Mouse (Mus musculus) embryonic facial prominence, embryonic 15.5 days (tissue): ENCODE measurements around the gene Leprot. TPM values are rescaled to one million over a fixed set of nuclear protein-coding genes. Genes with fewer than 3 reads are reported as not detected.

Source experiments
- ATAC-seq: fragments of 200-750 bp; cut with Nextera tagmentation; 2 replicates; pipeline ENCODE4 v1.8.0; 2017; ENCODE audit warnings: low read depth, moderate TSS enrichment; ENCODE audit not compliant: insufficient number of reproducible peaks, low FRiP score, low TSS enrichment
- H3K27ac ChIP-seq: fragments of 300-500 bp; sonication (generic); replicated peaks from 2 replicates; pipeline ENCODE4 v1.5.1; 2015; ENCODE audit warnings: mild to moderate bottlenecking, inconsistent platforms
- H3K27me3 ChIP-seq: fragments of 300-500 bp; sonication (generic); 2 replicates; pipeline ENCODE4 v1.6.1; 2015; ENCODE audit warnings: inconsistent platforms
- H3K36me3 ChIP-seq: fragments of 300-500 bp; sonication (generic); 2 replicates; pipeline ENCODE4 v1.6.1; 2015; ENCODE audit warnings: mild to moderate bottlenecking, inconsistent platforms
- H3K4me1 ChIP-seq: fragments of 300-500 bp; sonication (generic); 2 replicates; pipeline ENCODE4 v1.6.1; 2015; ENCODE audit warnings: inconsistent platforms
- H3K4me2 ChIP-seq: fragments of 300-500 bp; sonication (generic); replicated peaks from 2 replicates; pipeline ENCODE4 v1.6.1; 2015; ENCODE audit warnings: mild to moderate bottlenecking, inconsistent platforms
- H3K4me3 ChIP-seq: fragments of 300-500 bp; sonication (generic); replicated peaks from 2 replicates; pipeline ENCODE4 v1.5.1; 2015; ENCODE audit warnings: mild to moderate bottlenecking, inconsistent platforms
- H3K9ac ChIP-seq: fragments of 300-500 bp; sonication (generic); 2 replicates; pipeline ENCODE4 v1.6.1; 2015; ENCODE audit warnings: inconsistent platforms
- H3K9me3 ChIP-seq: fragments of 300-500 bp; sonication (generic); replicated peaks from 2 replicates; pipeline ENCODE4 v1.6.1; 2016; ENCODE audit warnings: inconsistent platforms
- WGBS: fragments of 180-500 bp; shearing (Covaris S2); methylation state at CpG from one replicate; pipeline ENCODE4 v1.1.7; 2015; 5-methylcytosine and 5-hydroxymethylcytosine counted together
- polyA plus RNA-seq: library from polyadenylated mRNA; unstranded; fragments of >200 nt; fragmentation: Nextera tagmentation; extraction: Ambion mirVana; gene quantifications from 2 replicates; pipeline ENCODE4 v1.2.1, GENCODE M21; 2015

Leprot gene
- 89.2 and 93.3 TPM in 2 replicates for polyA plus RNA-seq

GRCm38 (mm10) chr4:101647196-101647905, at the start of gene Leprot:
TSS of gene Leprot (plus strand) at chr4:101647718.
- H3K27me3 ChIP-seq, result no peaks in the 10 kb centered on the region
- peak within 1 kb of the TSS; percentile 53 for H3K4me2 ChIP-seq
- no peaks in the 10 kb centered on the region for H3K36me3 ChIP-seq
- peak; percentile 98 for ATAC-seq
- H3K4me3 ChIP-seq, result peak within 1 kb of the TSS; percentile 89
- under 1% methylated on average over 39 of the region's 39 CpGs for WGBS
- peaks cover 7% of the 10 kb centered on the region for H3K4me1 ChIP-seq
- peak within 1 kb of the TSS; percentile 91 for H3K9ac ChIP-seq
- no peaks in the 10 kb centered on the region for H3K9me3 ChIP-seq
- H3K27ac ChIP-seq, result peak within 1 kb of the TSS; percentile 96

GRCm38 (mm10) chr4:101601758-101602157, 45.8 kb upstream of the Leprot start:
- no peak overlapping the region for H3K9ac ChIP-seq
- no peak overlapping the region for H3K27ac ChIP-seq
- no peak for ATAC-seq
- no peaks in the 10 kb centered on the region for H3K36me3 ChIP-seq
- H3K4me1 ChIP-seq, result no peaks in the 10 kb centered on the region
- no peaks in the 10 kb centered on the region for H3K9me3 ChIP-seq
- no peak overlapping the region for H3K4me2 ChIP-seq
- no peaks in the 10 kb centered on the region for H3K27me3 ChIP-seq
- H3K4me3 ChIP-seq, result no peak overlapping the region

GRCm38 (mm10) chr4:101603635-101604034, 43.9 kb upstream of the Leprot start:
- 69% methylated on average over 3 of the region's 3 CpGs for WGBS
- no peaks in the 10 kb centered on the region for H3K36me3 ChIP-seq
- H3K4me3 ChIP-seq, result no peak overlapping the region
- no peak overlapping the region for H3K9ac ChIP-seq
- no peaks in the 10 kb centered on the region for H3K9me3 ChIP-seq
- H3K27ac ChIP-seq, result no peak overlapping the region
- no peak overlapping the region for H3K4me2 ChIP-seq
- ATAC-seq, result no peak
- H3K4me1 ChIP-seq, result no peaks in the 10 kb centered on the region
- no peaks in the 10 kb centered on the region for H3K27me3 ChIP-seq

GRCm38 (mm10) chr4:101616520-101616919, 31.0 kb upstream of the Leprot start:
- no peaks in the 10 kb centered on the region for H3K27me3 ChIP-seq
- no peaks in the 10 kb centered on the region for H3K9me3 ChIP-seq
- no peaks in the 10 kb centered on the region for H3K4me1 ChIP-seq
- H3K9ac ChIP-seq, result no peak overlapping the region
- 66% methylated on average over 5 of the region's 5 CpGs for WGBS
- no peak overlapping the region for H3K4me2 ChIP-seq
- no peak overlapping the region for H3K27ac ChIP-seq
- no peak for ATAC-seq
- no peak overlapping the region for H3K4me3 ChIP-seq
- H3K36me3 ChIP-seq, result no peaks in the 10 kb centered on the region

- Histone ChIP-seq H3K4me2 (no peak overlapping the region), H3K36me3 (no peaks in the 10 kb centered on the region), H3K4me3 (no peak overlapping the region), H3K9ac (no peak overlapping the region), H3K27me3 (no peaks in the 10 kb centered on the region), H3K4me1 (no peaks in the 10 kb centered on the region), H3K9me3 (no peaks in the 10 kb centered on the region), H3K27ac (no peak overlapping the region)
- 59% methylated on average over 2 of the region's 2 CpGs for WGBS
- no peak for ATAC-seq
Measured at GRCm38 (mm10) chr4:101617742-101618141, 29.8 kb upstream of the Leprot start.

GRCm38 (mm10) chr4:101620206-101620605, 27.3 kb upstream of the Leprot start:
- H3K27me3 ChIP-seq, result no peaks in the 10 kb centered on the region
- H3K9me3 ChIP-seq, result no peaks in the 10 kb centered on the region
- ATAC-seq, result no peak
- H3K9ac ChIP-seq, result no peak overlapping the region
- no peak overlapping the region for H3K27ac ChIP-seq
- no peaks in the 10 kb centered on the region for H3K36me3 ChIP-seq
- 70% methylated on average over 2 of the region's 2 CpGs for WGBS
- no peaks in the 10 kb centered on the region for H3K4me1 ChIP-seq
- H3K4me2 ChIP-seq, result no peak overlapping the region
- no peak overlapping the region for H3K4me3 ChIP-seq

GRCm38 (mm10) chr4:101621241-101621640, 26.3 kb upstream of the Leprot start:
- ATAC-seq, result no peak
- no peaks in the 10 kb centered on the region for H3K27me3 ChIP-seq
- H3K4me2 ChIP-seq, result no peak overlapping the region
- no peak overlapping the region for H3K9ac ChIP-seq
- no peaks in the 10 kb centered on the region for H3K9me3 ChIP-seq
- no peaks in the 10 kb centered on the region for H3K4me1 ChIP-seq
- H3K36me3 ChIP-seq, result no peaks in the 10 kb centered on the region
- H3K27ac ChIP-seq, result no peak overlapping the region
- WGBS, result 87% methylated on average over 5 of the region's 5 CpGs
- no peak overlapping the region for H3K4me3 ChIP-seq

- H3K27me3 ChIP-seq, result no peaks in the 10 kb centered on the region
- H3K9me3 ChIP-seq, result no peaks in the 10 kb centered on the region
- H3K4me2 ChIP-seq, result no peak overlapping the region
- no peak overlapping the region for H3K9ac ChIP-seq
- no peak overlapping the region for H3K4me3 ChIP-seq
- WGBS, result 78% methylated on average over 5 of the region's 5 CpGs
- H3K27ac ChIP-seq, result no peak overlapping the region
- no peak for ATAC-seq
- H3K36me3 ChIP-seq, result no peaks in the 10 kb centered on the region
- no peaks in the 10 kb centered on the region for H3K4me1 ChIP-seq
Measured at GRCm38 (mm10) chr4:101625278-101625677, 22.2 kb upstream of the Leprot start.

GRCm38 (mm10) chr4:101635596-101635995, 11.9 kb upstream of the Leprot start:
- Histone ChIP-seq H3K4me2 (no peak overlapping the region), H3K4me3 (no peak overlapping the region), H3K27me3 (no peaks in the 10 kb centered on the region), H3K9me3 (no peaks in the 10 kb centered on the region), H3K4me1 (no peaks in the 10 kb centered on the region), H3K27ac (no peak overlapping the region), H3K36me3 (no peaks in the 10 kb centered on the region), H3K9ac (no peak overlapping the region)
- 68% methylated on average over 2 of the region's 2 CpGs for WGBS
- no peak for ATAC-seq

- no peak overlapping the region for H3K9ac ChIP-seq
- no peaks in the 10 kb centered on the region for H3K4me1 ChIP-seq
- no peaks in the 10 kb centered on the region for H3K27me3 ChIP-seq
- WGBS, result 90% methylated on average over 1 of the region's 1 CpGs
- H3K36me3 ChIP-seq, result no peaks in the 10 kb centered on the region
- H3K27ac ChIP-seq, result no peak overlapping the region
- H3K4me3 ChIP-seq, result no peak overlapping the region
- H3K9me3 ChIP-seq, result no peaks in the 10 kb centered on the region
- no peak for ATAC-seq
- H3K4me2 ChIP-seq, result no peak overlapping the region
Measured at GRCm38 (mm10) chr4:101637472-101637871, 10.0 kb upstream of the Leprot start.

GRCm38 (mm10) chr4:101640631-101641030, 6.9 kb upstream of the Leprot start:
- no peaks in the 10 kb centered on the region for H3K36me3 ChIP-seq
- H3K4me2 ChIP-seq, result no peak overlapping the region
- WGBS, result 71% methylated on average over 5 of the region's 5 CpGs
- no peak for ATAC-seq
- no peaks in the 10 kb centered on the region for H3K27me3 ChIP-seq
- no peaks in the 10 kb centered on the region for H3K9me3 ChIP-seq
- no peak overlapping the region for H3K27ac ChIP-seq
- H3K4me3 ChIP-seq, result no peak overlapping the region
- no peak overlapping the region for H3K9ac ChIP-seq
- no peaks in the 10 kb centered on the region for H3K4me1 ChIP-seq

GRCm38 (mm10) chr4:101642708-101643107, 4.8 kb upstream of the Leprot start:
- H3K4me2 ChIP-seq, result no peak overlapping the region
- no peak for ATAC-seq
- no peaks in the 10 kb centered on the region for H3K9me3 ChIP-seq
- no peaks in the 10 kb centered on the region for H3K36me3 ChIP-seq
- H3K4me1 ChIP-seq, result no peaks in the 10 kb centered on the region
- WGBS, result 85% methylated on average over 6 of the region's 6 CpGs
- H3K4me3 ChIP-seq, result no peak overlapping the region
- H3K27ac ChIP-seq, result no peak overlapping the region
- no peak overlapping the region for H3K9ac ChIP-seq
- H3K27me3 ChIP-seq, result no peaks in the 10 kb centered on the region
